Mouse (Mus musculus) megakaryocyte, embryonic 14.5 days (primary cell): ENCODE data around the gene Crtc3.

Experiments
- FLI1 ChIP-seq: IDR thresholded peaks from 2 replicates; pipeline ENCODE4 v1.6.1; 2012; ENCODE audit warnings: low read length, inconsistent platforms, mixed read lengths
- GATA1 ChIP-seq: IDR thresholded peaks from 3 replicates; pipeline ENCODE4 v1.6.1; 2012; ENCODE audit warnings: mixed read lengths, low read length, inconsistent platforms, borderline replicate concordance

- TF ChIP-seq GATA1, result no peak
- no peak for TF ChIP-seq FLI1
Measured at GRCm38 (mm10) chr7:80561271-80561670, 127.4 kb downstream of the Crtc3 start.
